Mouse (Mus musculus): ENCODE results near the gene Psen2. TPM values are rescaled to one million over a fixed set of nuclear protein-coding genes. Genes with fewer than 3 reads are reported as not detected.

Gene Psen2
- polyA plus RNA-seq, 1 experiment, result 3.1 TPM

GRCm38 (mm10) chr1:180277563-180277962 lies 14.3 kb upstream of the Psen2 start:
- Histone ChIP-seq H3K4me3 (ENCODE audit: insufficient read depth, poor library complexity, severe bottlenecking) (no peak overlapping the region), H3K79me2 (ENCODE audit: control insufficient read depth, insufficient read depth) (no peaks in the 10 kb centered on the region), H3K79me3 (ENCODE audit: low read depth) (no peaks in the 10 kb centered on the region), H3K36me3 (ENCODE audit: control insufficient read depth, insufficient read depth) (no peaks in the 10 kb centered on the region), H3ac (ENCODE audit: control insufficient read depth, insufficient read length, low read depth) (no peak overlapping the region), H3K27me3 (ENCODE audit: control insufficient read depth, insufficient read depth, insufficient read length) (peaks cover 11% of the 10 kb centered on the region)
- TF ChIP-seq CTCF (IDR thresholded peaks at IDR 0.05; ENCODE audit: control insufficient read depth, insufficient read depth, insufficient read length) (no peak), MAX (IDR thresholded peaks at IDR 0.05) (no peak), MYOG (IDR thresholded peaks at IDR 0.05; ENCODE audit: control insufficient read depth, extremely low read depth, insufficient read length) (no peak), CEBPB (IDR thresholded peaks at IDR 0.05; ENCODE audit: low read depth) (no peak), MYOD1 (IDR thresholded peaks at IDR 0.05; ENCODE audit: control insufficient read depth, insufficient read length, low read depth) (no peak), FOSL1 (IDR thresholded peaks at IDR 0.05; ENCODE audit: insufficient read depth, low read length, poor library complexity, severe bottlenecking) (no peak)

- no peak overlapping the region for H3ac ChIP-seq (ENCODE audit: control insufficient read depth, insufficient read length, low read depth)
- H3K79me2 ChIP-seq (ENCODE audit: control insufficient read depth, insufficient read depth), result no peaks in the 10 kb centered on the region
- no peak overlapping the region for H3K4me3 ChIP-seq (ENCODE audit: insufficient read depth, poor library complexity, severe bottlenecking)
- H3K27me3 ChIP-seq (ENCODE audit: control insufficient read depth, insufficient read depth, insufficient read length), result peaks cover 11% of the 10 kb centered on the region
- H3K79me3 ChIP-seq (ENCODE audit: low read depth), result no peaks in the 10 kb centered on the region
- TF ChIP-seq MAX (IDR thresholded peaks at IDR 0.05), result no peak
- no peak for TF ChIP-seq CTCF (IDR thresholded peaks at IDR 0.05; ENCODE audit: control insufficient read depth, insufficient read depth, insufficient read length)
- no peak for TF ChIP-seq CEBPB (IDR thresholded peaks at IDR 0.05; ENCODE audit: low read depth)
- TF ChIP-seq MYOD1 (IDR thresholded peaks at IDR 0.05; ENCODE audit: control insufficient read depth, insufficient read length, low read depth), result no peak
- no peak for TF ChIP-seq FOSL1 (IDR thresholded peaks at IDR 0.05; ENCODE audit: insufficient read depth, low read length, poor library complexity, severe bottlenecking)
- no peak for TF ChIP-seq MYOG (IDR thresholded peaks at IDR 0.05; ENCODE audit: control insufficient read depth, extremely low read depth, insufficient read length)
- H3K36me3 ChIP-seq (ENCODE audit: control insufficient read depth, insufficient read depth), result no peaks in the 10 kb centered on the region
Observed at GRCm38 (mm10) chr1:180274725-180275308, 11.6 kb upstream of the Psen2 start.

GRCm38 (mm10) chr1:180269033-180269432 lies 5.8 kb upstream of the Psen2 start:
- Histone ChIP-seq H3K79me3 (ENCODE audit: low read depth) (no peaks in the 10 kb centered on the region), H3K79me2 (ENCODE audit: control insufficient read depth, insufficient read depth) (no peaks in the 10 kb centered on the region), H3K36me3 (ENCODE audit: control insufficient read depth, insufficient read depth) (no peaks in the 10 kb centered on the region), H3K27me3 (ENCODE audit: control insufficient read depth, insufficient read depth, insufficient read length) (no peaks in the 10 kb centered on the region), H3ac (ENCODE audit: control insufficient read depth, insufficient read length, low read depth) (no peak overlapping the region), H3K4me3 (ENCODE audit: insufficient read depth, poor library complexity, severe bottlenecking) (no peak overlapping the region)
- TF ChIP-seq MYOD1 (IDR thresholded peaks at IDR 0.05; ENCODE audit: control insufficient read depth, insufficient read length, low read depth) (no peak), MYOG (IDR thresholded peaks at IDR 0.05; ENCODE audit: control insufficient read depth, extremely low read depth, insufficient read length) (no peak), CEBPB (IDR thresholded peaks at IDR 0.05; ENCODE audit: low read depth) (no peak), MAX (IDR thresholded peaks at IDR 0.05) (no peak), CTCF (IDR thresholded peaks at IDR 0.05; ENCODE audit: control insufficient read depth, insufficient read depth, insufficient read length) (no peak), FOSL1 (IDR thresholded peaks at IDR 0.05; ENCODE audit: insufficient read depth, low read length, poor library complexity, severe bottlenecking) (no peak)

GRCm38 (mm10) chr1:180268249-180269031 lies 5.2 kb upstream of the Psen2 start:
- Histone ChIP-seq H3K79me2 (ENCODE audit: control insufficient read depth, insufficient read depth) (no peaks in the 10 kb centered on the region), H3ac (ENCODE audit: control insufficient read depth, insufficient read length, low read depth) (no peak overlapping the region), H3K79me3 (ENCODE audit: low read depth) (no peaks in the 10 kb centered on the region), H3K4me3 (ENCODE audit: insufficient read depth, poor library complexity, severe bottlenecking) (no peak overlapping the region), H3K36me3 (ENCODE audit: control insufficient read depth, insufficient read depth) (no peaks in the 10 kb centered on the region), H3K27me3 (ENCODE audit: control insufficient read depth, insufficient read depth, insufficient read length) (no peaks in the 10 kb centered on the region)
- TF ChIP-seq USF1 (IDR thresholded peaks at IDR 0.05; ENCODE audit: low read depth) (no peak), CTCF (IDR thresholded peaks at IDR 0.05; ENCODE audit: control insufficient read depth, insufficient read depth, insufficient read length) (peak; percentile 98)

GRCm38 (mm10) chr1:180267151-180267550 lies 3.9 kb upstream of the Psen2 start:
- TF ChIP-seq FOSL1 (IDR thresholded peaks at IDR 0.05; ENCODE audit: insufficient read depth, low read length, poor library complexity, severe bottlenecking) (no peak), CEBPB (IDR thresholded peaks at IDR 0.05; ENCODE audit: low read depth) (no peak), MAX (IDR thresholded peaks at IDR 0.05) (no peak), MYOD1 (IDR thresholded peaks at IDR 0.05; ENCODE audit: control insufficient read depth, insufficient read length, low read depth) (no peak), USF1 (IDR thresholded peaks at IDR 0.05; ENCODE audit: low read depth) (no peak), MYOG (IDR thresholded peaks at IDR 0.05; ENCODE audit: control insufficient read depth, extremely low read depth, insufficient read length) (no peak), CTCF (IDR thresholded peaks at IDR 0.05; ENCODE audit: control insufficient read depth, insufficient read depth, insufficient read length) (no peak)
- H3K79me2 ChIP-seq (ENCODE audit: control insufficient read depth, insufficient read depth), result no peaks in the 10 kb centered on the region
- no peak overlapping the region for H3K4me3 ChIP-seq (ENCODE audit: insufficient read depth, poor library complexity, severe bottlenecking)
- H3K79me3 ChIP-seq (ENCODE audit: low read depth), result no peaks in the 10 kb centered on the region
- H3K27me3 ChIP-seq (ENCODE audit: control insufficient read depth, insufficient read depth, insufficient read length), result no peaks in the 10 kb centered on the region
- no peak overlapping the region for H3ac ChIP-seq (ENCODE audit: control insufficient read depth, insufficient read length, low read depth)
- no peaks in the 10 kb centered on the region for H3K36me3 ChIP-seq (ENCODE audit: control insufficient read depth, insufficient read depth)
